8 mouse cellular contexts compared by ENCODE assay signal in genomic region chr10:94115893-94116599, GRCm38 (mm10). TPM values are rescaled to one million over a fixed set of nuclear protein-coding genes. Genes with fewer than 3 reads are reported as not detected.
DNase-seq lines count a peak whose midpoint lies in the region; ATAC-seq lines count a peak whose summit lies in the region.

No protein-coding gene starts in this region.

- H3K4me2 ChIP-seq in hindbrain, embryonic 13.5 days, result no peak overlapping the region

- DNase-seq in R1 (ENCODE audit: low read depth, low spot score), result peak; percentile 73
- peak; percentile 93 to 96 for DNase-seq in cerebellum, postnatal 14 days
- DNase-seq in frontal cortex, postnatal 25 days (ENCODE audit: low spot score in 2 of 2), result peak; percentile 71 to 73
- peak; percentile 86 to 88 for DNase-seq in layer of hippocampus, postnatal 10 days (ENCODE audit: low spot score in 2 of 2)
- DNase-seq in lung, postnatal 10 days, result peak; percentile 90
- DNase-seq in ovary, postnatal 36 days (ENCODE audit: low spot score), result peak; percentile 53
- peak; percentile 48 to 81 for DNase-seq in thymus, postnatal 10 days (ENCODE audit: low spot score in 2 of 2)

- H3K4me3 ChIP-seq in hindbrain, embryonic 13.5 days, result no peak overlapping the region

- peaks cover 4% of the 10 kb centered on the region; the same call in 1 of the 2 replicates for H3K4me1 ChIP-seq in hindbrain, embryonic 13.5 days (replicated peaks)

- no peak overlapping the region for H3K27ac ChIP-seq in hindbrain, embryonic 13.5 days

- no peaks in the 10 kb centered on the region for H3K27me3 ChIP-seq in hindbrain, embryonic 13.5 days

- peaks cover 3% of the 10 kb centered on the region; the same call in 1 of the 2 replicates for H3K36me3 ChIP-seq in hindbrain, embryonic 13.5 days

- peak; percentile 83 for ATAC-seq in hindbrain, embryonic 13.5 days (ENCODE audit: low FRiP score)

- no peaks in the 10 kb centered on the region for H3K9me3 ChIP-seq in hindbrain, embryonic 13.5 days

- H3K9ac ChIP-seq in hindbrain, embryonic 13.5 days, result no peak overlapping the region

- WGBS in hindbrain, embryonic 13.5 days, result 39% methylated on average over 6 of the region's 6 CpGs

RNA-seq across cellular contexts. Expression of gene Nr2c1, which starts 31.8 kb away (rescaled TPM):
- 8.2 and 9.3 TPM in 2 replicates for polyA plus RNA-seq in hindbrain, embryonic 13.5 days (2015; fragmentation: Nextera tagmentation; extraction: Ambion mirVana)
- total RNA-seq in layer of hippocampus, postnatal 10 days (2021), result 1 to 10 TPM; 7.3 to 7.8 TPM
